Mouse (Mus musculus) heart, embryonic 14.5 days (tissue): ENCODE measurements around the gene Fancd2. TPM values are rescaled to one million over a fixed set of nuclear protein-coding genes. Genes with fewer than 3 reads are reported as not detected.

Source experiments
- ATAC-seq: fragments of 200-750 bp; cut with Nextera tagmentation; 2 replicates; pipeline ENCODE4 v1.8.0; 2017; ENCODE audit warnings: low read depth, moderate TSS enrichment; ENCODE audit not compliant: insufficient number of reproducible peaks, insufficient read depth, low FRiP score
- H3K27ac ChIP-seq, 2 experiments: fragments of 200-500 bp in 1 of 2; fragments of 300-500 bp in 1 of 2; sonication (generic) in 1 of 2; replicated peaks in 1 of 2; 2 replicates each; pipeline ENCODE4 v1.5.1; 2012 to 2014; ENCODE audit warnings: low read depth in 2 of 2, low read length in 2 of 2, control low read depth in 1 of 2, mild to moderate bottlenecking in 1 of 2, mixed read lengths in 1 of 2; ENCODE audit not compliant: control insufficient read depth in 1 of 2, insufficient read depth in 1 of 2
- H3K27me3 ChIP-seq: fragments of 300-500 bp; sonication (generic); 2 replicates; pipeline ENCODE4 v1.6.1; 2014; ENCODE audit warnings: mild to moderate bottlenecking, low read length, control low read depth; ENCODE audit not compliant: control insufficient read depth, insufficient read depth
- H3K36me3 ChIP-seq: fragments of 300-500 bp; sonication (generic); 2 replicates; pipeline ENCODE4 v1.6.1; 2014; ENCODE audit warnings: mild to moderate bottlenecking, control low read depth, low read length, mixed read lengths; ENCODE audit not compliant: control insufficient read depth, insufficient read depth
- H3K4me1 ChIP-seq, 2 experiments: fragments of 200-500 bp in 1 of 2; fragments of 300-500 bp in 1 of 2; sonication (generic) in 1 of 2; 2 replicates each; pipeline ENCODE4 v1.6.1; 2012 to 2014; ENCODE audit warnings: low read length in 2 of 2, control low read depth in 1 of 2, mixed read lengths in 1 of 2; ENCODE audit not compliant: control insufficient read depth in 2 of 2, insufficient read depth in 2 of 2
- H3K4me2 ChIP-seq: fragments of 300-500 bp; sonication (generic); 2 replicates; pipeline ENCODE4 v1.6.1; 2014; ENCODE audit warnings: mild to moderate bottlenecking, low read length
- H3K4me3 ChIP-seq, 2 experiments: fragments of 200-500 bp in 1 of 2; fragments of 300-500 bp in 1 of 2; sonication (generic) in 1 of 2; 2 replicates each; pipeline ENCODE4 v1.5.1; 2012 to 2014; ENCODE audit warnings: low read length in 2 of 2, mild to moderate bottlenecking in 2 of 2, control low read depth in 1 of 2, low read depth in 1 of 2, moderate library complexity in 1 of 2; ENCODE audit not compliant: control insufficient read depth in 1 of 2, insufficient read depth in 1 of 2
- H3K9ac ChIP-seq: fragments of 300-500 bp; sonication (generic); 2 replicates; pipeline ENCODE4 v1.6.1; 2014; ENCODE audit warnings: mild to moderate bottlenecking, low read length
- H3K9me3 ChIP-seq: fragments of 300-500 bp; sonication (generic); 2 replicates; pipeline ENCODE4 v1.6.1; 2016; ENCODE audit warnings: low read length, control low read depth; ENCODE audit not compliant: control insufficient read depth
- WGBS: fragments of 180-500 bp; shearing (Covaris S2); extraction: QIAGEN DNeasy Blood & Tissue Kit; methylation state at CpG from one replicate; pipeline ENCODE4 v1.1.7; 2014; 5-methylcytosine and 5-hydroxymethylcytosine counted together
- polyA plus RNA-seq: library from polyadenylated mRNA; unstranded; fragments of >200 nt; fragmentation: Nextera tagmentation; extraction: Ambion mirVana; gene quantifications from 2 replicates; pipeline ENCODE4 v1.2.1, GENCODE M21; 2014

The Fancd2 gene
- polyA plus RNA-seq, 1 experiment from 2014 or later = 10.6 TPM

GRCm38 (mm10) chr6:113507130-113507529 is 24.4 kb upstream of the Fancd2 start:
- Histone ChIP-seq H3K4me2 (no peak overlapping the region), H3K4me1 (peaks cover 0 to 6% of the 10 kb centered on the region in 2 experiments; a peak in 2 of 4 replicates), H3K27ac (no peak overlapping the region), H3K4me3 (no peak overlapping the region), H3K36me3 (no peaks in the 10 kb centered on the region), H3K9ac (no peak overlapping the region), H3K9me3 (no peaks in the 10 kb centered on the region), H3K27me3 (peaks cover 6% of the 10 kb centered on the region; the same call in 1 of the 2 replicates)
- ATAC-seq = no peak

GRCm38 (mm10) chr6:113508272-113508946 is 23.1 kb upstream of the Fancd2 start:
- Histone ChIP-seq H3K4me2 (no peak overlapping the region), H3K27ac (no peak overlapping the region), H3K9ac (no peak overlapping the region), H3K27me3 (no peaks in the 10 kb centered on the region), H3K4me3 (no peak overlapping the region), H3K4me1 (peaks cover 0 to 6% of the 10 kb centered on the region in 2 experiments; a peak in 2 of 4 replicates), H3K9me3 (no peaks in the 10 kb centered on the region), H3K36me3 (peaks cover 4% of the 10 kb centered on the region; the same call in 1 of the 2 replicates)
- no peak for ATAC-seq
- 38% methylated on average over 7 of the region's 7 CpGs for WGBS

GRCm38 (mm10) chr6:113508947-113509280 is 22.6 kb upstream of the Fancd2 start:
- Histone ChIP-seq H3K4me3 (no peak overlapping the region), H3K9me3 (no peaks in the 10 kb centered on the region), H3K4me1 (peaks cover 0 to 6% of the 10 kb centered on the region in 2 experiments; a peak in 2 of 4 replicates), H3K27me3 (no peaks in the 10 kb centered on the region), H3K4me2 (no peak overlapping the region), H3K9ac (no peak overlapping the region), H3K27ac (no peak overlapping the region), H3K36me3 (peaks cover 9% of the 10 kb centered on the region)
- WGBS = 41% methylated on average over 5 of the region's 5 CpGs
- no peak for ATAC-seq

GRCm38 (mm10) chr6:113513944-113514343 is 17.5 kb upstream of the Fancd2 start:
- Histone ChIP-seq H3K9ac (no peak overlapping the region), H3K27me3 (no peaks in the 10 kb centered on the region), H3K4me3 (no peak overlapping the region), H3K36me3 (peaks cover 60% of the 10 kb centered on the region), H3K4me1 (no peaks in the 10 kb centered on the region; a peak in 1 of 4 replicates), H3K4me2 (no peak overlapping the region), H3K27ac (no peak overlapping the region), H3K9me3 (no peaks in the 10 kb centered on the region)
- 95% methylated on average over 6 of the region's 6 CpGs for WGBS
- no peak for ATAC-seq

GRCm38 (mm10) chr6:113514600-113514999 is 16.9 kb upstream of the Fancd2 start:
- no peaks in the 10 kb centered on the region for H3K27me3 ChIP-seq
- H3K36me3 ChIP-seq = peaks cover 66% of the 10 kb centered on the region
- no peak for ATAC-seq
- no peak overlapping the region for H3K27ac ChIP-seq
- H3K4me1 ChIP-seq = no peaks in the 10 kb centered on the region
- no peak overlapping the region for H3K9ac ChIP-seq
- WGBS = 96% methylated on average over 3 of the region's 3 CpGs
- no peak overlapping the region for H3K4me2 ChIP-seq
- H3K9me3 ChIP-seq = no peaks in the 10 kb centered on the region
- H3K4me3 ChIP-seq = no peak overlapping the region

- no peaks in the 10 kb centered on the region for H3K4me1 ChIP-seq
- no peak overlapping the region for H3K4me3 ChIP-seq
- ATAC-seq = 0 out of 2 replicates have a peak, but pooled peaks have one; percentile 35
- no peaks in the 10 kb centered on the region for H3K9me3 ChIP-seq
- H3K9ac ChIP-seq = no peak overlapping the region
- no peaks in the 10 kb centered on the region for H3K27me3 ChIP-seq
- no peak overlapping the region for H3K4me2 ChIP-seq
- H3K36me3 ChIP-seq = peaks cover 95% of the 10 kb centered on the region
- 90% methylated on average over 8 of the region's 8 CpGs for WGBS
- H3K27ac ChIP-seq = no peak overlapping the region
Measured at GRCm38 (mm10) chr6:113517434-113518080, 13.9 kb upstream of the Fancd2 start.

- H3K27me3 ChIP-seq = no peaks in the 10 kb centered on the region
- H3K4me1 ChIP-seq = no peaks in the 10 kb centered on the region
- no peak overlapping the region for H3K27ac ChIP-seq
- 83% methylated on average over 1 of the region's 1 CpGs for WGBS
- no peak for ATAC-seq
- no peaks in the 10 kb centered on the region for H3K9me3 ChIP-seq
- H3K4me3 ChIP-seq = no peak overlapping the region
- peaks cover 78% of the 10 kb centered on the region for H3K36me3 ChIP-seq
- no peak overlapping the region for H3K9ac ChIP-seq
- no peak overlapping the region for H3K4me2 ChIP-seq
Measured at GRCm38 (mm10) chr6:113522310-113522709, 9.2 kb upstream of the Fancd2 start.
